In genomic region chr10:78395819-78396624, GRCm38 (mm10) we compare ENCODE assay signal across 9 mouse cellular contexts. TPM values are rescaled to one million over a fixed set of nuclear protein-coding genes. Genes with fewer than 3 reads are reported as not detected.
A peak's percentile ranks its signal among the peaks of the same experiment; 100 is the strongest.
DNase-seq lines count a peak whose midpoint lies in the region; ATAC-seq and TF ChIP-seq lines count a peak whose summit lies in the region.
"Had no signal": no experiment of that assay in that cellular context is flagged by ENCODE, and none has a peak within 500 bp of the region (broad histone marks: within the 10 kb centered on the region; RNA-seq: fewer than 3 reads in every experiment).

No protein-coding gene starts in this region.

- no peak for ATAC-seq in embryonic facial prominence, embryonic 15.5 days (ENCODE audit: insufficient number of reproducible peaks, low FRiP score, low TSS enrichment, low read depth)
- ATAC-seq in liver, embryonic 13.5 days (ENCODE audit: low read depth): no peak
- ATAC-seq in neural tube, embryonic 12.5 days (ENCODE audit: low FRiP score, low read depth): peak; percentile 75
- ATAC-seq in stomach, postnatal 0 days (ENCODE audit: low FRiP score, low TSS enrichment): peak; percentile 48

- no peak overlapping the region for H3K4me3 ChIP-seq in bone marrow macrophage, adult 2 months (ENCODE audit: insufficient read depth, low read length)
- no peak overlapping the region for H3K4me3 ChIP-seq in embryonic facial prominence, embryonic 15.5 days (replicated peaks)
- no peak overlapping the region for H3K4me3 ChIP-seq in heart, embryonic 10.5 days
- no peak overlapping the region for H3K4me3 ChIP-seq in liver, embryonic 13.5 days (replicated peaks)
- H3K4me3 ChIP-seq in neural tube, embryonic 12.5 days: no peak overlapping the region
- H3K4me3 ChIP-seq in stomach, postnatal 0 days (ENCODE audit: low read depth, low read length): no peak overlapping the region
- H3K4me3 ChIP-seq: erythroblast, embryonic 14.5 days had no signal

- H3K27me3 ChIP-seq in embryonic facial prominence, embryonic 15.5 days: peaks cover 16% of the 10 kb centered on the region
- peaks cover 29% of the 10 kb centered on the region for H3K27me3 ChIP-seq in heart, embryonic 10.5 days (ENCODE audit: insufficient read depth, poor library complexity, severe bottlenecking)
- H3K27me3 ChIP-seq in liver, embryonic 13.5 days: peaks cover 15% of the 10 kb centered on the region
- H3K27me3 ChIP-seq in neural tube, embryonic 12.5 days (replicated peaks): peaks cover 13% of the 10 kb centered on the region; the same call in 1 of the 2 replicates
- 0 out of 2 replicates have a peak, but pooled peaks cover under 1% of the 10 kb centered on the region for H3K27me3 ChIP-seq in stomach, postnatal 0 days (ENCODE audit: control insufficient read depth, insufficient read depth, low read length)

- no peaks in the 10 kb centered on the region for H3K9me3 ChIP-seq in embryonic facial prominence, embryonic 15.5 days (replicated peaks)
- H3K9me3 ChIP-seq in heart, embryonic 10.5 days: no peaks in the 10 kb centered on the region
- H3K9me3 ChIP-seq in liver, embryonic 13.5 days (replicated peaks): no peaks in the 10 kb centered on the region
- H3K9me3 ChIP-seq in neural tube, embryonic 12.5 days: no peaks in the 10 kb centered on the region
- H3K9me3 ChIP-seq in stomach, postnatal 0 days (ENCODE audit: control insufficient read depth, low read length): no peaks in the 10 kb centered on the region

- H3K27ac ChIP-seq in bone marrow macrophage, adult 2 months (ENCODE audit: insufficient read depth, low read depth, low read length): no peak overlapping the region
- no peak overlapping the region for H3K27ac ChIP-seq in embryonic facial prominence, embryonic 15.5 days (replicated peaks)
- no peak overlapping the region for H3K27ac ChIP-seq in heart, embryonic 10.5 days
- H3K27ac ChIP-seq in liver, embryonic 13.5 days: no peak overlapping the region
- no peak overlapping the region for H3K27ac ChIP-seq in neural tube, embryonic 12.5 days
- no peak overlapping the region for H3K27ac ChIP-seq in stomach, postnatal 0 days (replicated peaks)

- TF ChIP-seq POLR2A in bone marrow macrophage, adult 2 months (IDR thresholded peaks at IDR 0.05; ENCODE audit: borderline replicate concordance, low read depth, low read length): no peak

- peaks cover 19% of the 10 kb centered on the region for H3K36me3 ChIP-seq in embryonic facial prominence, embryonic 15.5 days
- peaks cover 20% of the 10 kb centered on the region for H3K36me3 ChIP-seq in heart, embryonic 10.5 days
- H3K36me3 ChIP-seq in liver, embryonic 13.5 days: peaks cover 16% of the 10 kb centered on the region
- peaks cover 17% of the 10 kb centered on the region for H3K36me3 ChIP-seq in neural tube, embryonic 12.5 days
- H3K36me3 ChIP-seq in stomach, postnatal 0 days (ENCODE audit: control insufficient read depth, insufficient read depth, low read length): no peaks in the 10 kb centered on the region; the same call in 1 of the 2 replicates

- no peak for TF ChIP-seq EP300 in stomach, postnatal 0 days (optimal IDR thresholded peaks at IDR 0.05)

- WGBS in embryonic facial prominence, embryonic 15.5 days: 7% methylated on average over 17 of the region's 17 CpGs
- WGBS in heart, embryonic 10.5 days: 14% methylated on average over 17 of the region's 17 CpGs
- WGBS in liver, embryonic 13.5 days (ENCODE audit: insufficient replicate concordance): 12% methylated on average over 17 of the region's 17 CpGs
- 4% methylated on average over 17 of the region's 17 CpGs for WGBS in neural tube, embryonic 12.5 days
- 13% methylated on average over 17 of the region's 17 CpGs for WGBS in stomach, postnatal 0 days

- H3K4me2 ChIP-seq in embryonic facial prominence, embryonic 15.5 days (replicated peaks): 0 out of 2 replicates have a peak overlapping the region, but pooled peaks have one; percentile 12
- H3K4me2 ChIP-seq in liver, embryonic 13.5 days: no peak overlapping the region
- H3K4me2 ChIP-seq in neural tube, embryonic 12.5 days (replicated peaks): peak overlapping the region; percentile 42
- H3K4me2 ChIP-seq in stomach, postnatal 0 days (replicated peaks; ENCODE audit: low read depth): no peak overlapping the region

- peaks cover 4% of the 10 kb centered on the region for H3K4me1 ChIP-seq in bone marrow macrophage, adult 2 months (ENCODE audit: control insufficient read depth, insufficient read depth, low read length)
- peaks cover 20% of the 10 kb centered on the region; the same call in 1 of the 2 replicates for H3K4me1 ChIP-seq in embryonic facial prominence, embryonic 15.5 days
- peaks cover 36% of the 10 kb centered on the region for H3K4me1 ChIP-seq in heart, embryonic 10.5 days
- peaks cover 38% of the 10 kb centered on the region for H3K4me1 ChIP-seq in liver, embryonic 13.5 days (replicated peaks)
- peaks cover 27% of the 10 kb centered on the region for H3K4me1 ChIP-seq in neural tube, embryonic 12.5 days
- H3K4me1 ChIP-seq in stomach, postnatal 0 days (replicated peaks; ENCODE audit: control insufficient read depth, insufficient read depth): no peaks in the 10 kb centered on the region

- no peak overlapping the region for H3K9ac ChIP-seq in embryonic facial prominence, embryonic 15.5 days
- no peak overlapping the region for H3K9ac ChIP-seq in liver, embryonic 13.5 days
- H3K9ac ChIP-seq in neural tube, embryonic 12.5 days: no peak overlapping the region
- H3K9ac ChIP-seq in stomach, postnatal 0 days (ENCODE audit: low read length): no peak overlapping the region

- DNase-seq in CD4-positive helper T cell, adult 2 months (ENCODE audit: low read depth, low spot score): peak; percentile 88
- peak; percentile 95 for DNase-seq in heart, embryonic 10.5 days (ENCODE audit: low spot score)
- peak; percentile 98 for DNase-seq in kidney, postnatal 10 days
- DNase-seq in liver, embryonic 13.5 days: peak; percentile 81
- DNase-seq in stomach, postnatal 0 days (ENCODE audit: low spot score): peak; percentile 94

- TF ChIP-seq CTCF in bone marrow macrophage, adult 2 months (IDR thresholded peaks at IDR 0.05; ENCODE audit: low read depth, low read length): peak; percentile 69; the same call in 1 of the 2 replicates
- TF ChIP-seq CTCF in stomach, postnatal 0 days (IDR thresholded peaks at IDR 0.05; ENCODE audit: low read depth): peak; percentile 88

RNA-seq across cellular contexts. Expression of gene Rrp1, which starts 16.8 kb away (rescaled TPM):
- 138 and 145 TPM in 2 replicates for polyA plus RNA-seq in bone marrow macrophage, adult 2 months (2012; ENCODE audit: insufficient read depth, insufficient read length, missing spikeins)
- 292 and 298 TPM in 2 replicates for polyA plus RNA-seq in embryonic facial prominence, embryonic 15.5 days (2015; fragmentation: Nextera tagmentation; extraction: Ambion mirVana)
- polyA plus RNA-seq in heart, embryonic 10.5 days (2016; fragmentation: Nextera tagmentation; extraction: Ambion mirVana): 271 and 283 TPM in 2 replicates
- 160 and 177 TPM in 2 replicates for polyA plus RNA-seq in liver, embryonic 13.5 days (2015; fragmentation: Nextera tagmentation; extraction: Ambion mirVana)
- 333 and 347 TPM in 2 replicates for polyA plus RNA-seq in neural tube, embryonic 12.5 days (2016; fragmentation: Nextera tagmentation; extraction: Ambion mirVana)
- polyA plus RNA-seq in stomach, postnatal 0 days (2015; fragmentation: Nextera tagmentation; extraction: Ambion mirVana): 148 TPM in 2 replicates

RNA-seq across cellular contexts. Expression of gene Cstb, which starts 29.4 kb away (rescaled TPM):
- polyA plus RNA-seq in bone marrow macrophage, adult 2 months (2012; ENCODE audit: insufficient read depth, insufficient read length, missing spikeins): 742 and 743 TPM in 2 replicates
- 265 and 273 TPM in 2 replicates for polyA plus RNA-seq in embryonic facial prominence, embryonic 15.5 days (2015; fragmentation: Nextera tagmentation; extraction: Ambion mirVana)
- 117 and 136 TPM in 2 replicates for polyA plus RNA-seq in heart, embryonic 10.5 days (2016; fragmentation: Nextera tagmentation; extraction: Ambion mirVana)
- polyA plus RNA-seq in liver, embryonic 13.5 days (2015; fragmentation: Nextera tagmentation; extraction: Ambion mirVana): 97.6 and 107 TPM in 2 replicates
- 105 and 110 TPM in 2 replicates for polyA plus RNA-seq in neural tube, embryonic 12.5 days (2016; fragmentation: Nextera tagmentation; extraction: Ambion mirVana)
- 636 and 675 TPM in 2 replicates for polyA plus RNA-seq in stomach, postnatal 0 days (2015; fragmentation: Nextera tagmentation; extraction: Ambion mirVana)

RNA-seq across cellular contexts. Expression of gene Agpat3, which starts 43.7 kb away (rescaled TPM):
- 36.8 and 39.8 TPM in 2 replicates for polyA plus RNA-seq in bone marrow macrophage, adult 2 months (2012; ENCODE audit: insufficient read depth, insufficient read length, missing spikeins)
- 99.7 and 105 TPM in 2 replicates for polyA plus RNA-seq in embryonic facial prominence, embryonic 15.5 days (2015; fragmentation: Nextera tagmentation; extraction: Ambion mirVana)
- polyA plus RNA-seq in heart, embryonic 10.5 days (2016; fragmentation: Nextera tagmentation; extraction: Ambion mirVana): 43.7 and 44.2 TPM in 2 replicates
- 18.1 and 19.5 TPM in 2 replicates for polyA plus RNA-seq in liver, embryonic 13.5 days (2015; fragmentation: Nextera tagmentation; extraction: Ambion mirVana)
- polyA plus RNA-seq in neural tube, embryonic 12.5 days (2016; fragmentation: Nextera tagmentation; extraction: Ambion mirVana): 62.4 and 65.1 TPM in 2 replicates
- polyA plus RNA-seq in stomach, postnatal 0 days (2015; fragmentation: Nextera tagmentation; extraction: Ambion mirVana): 69.9 and 71.5 TPM in 2 replicates

Comparison
In these comparisons a context has a peak if more than half of its experiments do, and no peak if none do; other contexts are left out.
1. ATAC-seq: peak in neural tube, embryonic 12.5 days (single experiment) and stomach, postnatal 0 days (single experiment); none in embryonic facial prominence, embryonic 15.5 days (single experiment) and liver, embryonic 13.5 days (single experiment).
2. H3K4me2 ChIP-seq: peak in embryonic facial prominence, embryonic 15.5 days (single experiment) and neural tube, embryonic 12.5 days (single experiment); none in liver, embryonic 13.5 days (single experiment) and stomach, postnatal 0 days (single experiment).
3. Peak in every context shown above with its lines, with median percentiles within 50 percentile points of each other: DNase-seq.